Mouse (Mus musculus) forebrain, postnatal 0 days (tissue): ENCODE measurements at regions not wholly inside any gene's neighbourhood (a gene's known extent, or its start where the extent isn't known, plus 50 kb on each side); places are given as distances from the start of the nearest gene placed in this dataset.

ENCODE experiments used
- ATAC-seq: fragments of 200-750 bp; cut with Nextera tagmentation; 2 replicates; pipeline ENCODE4 v1.8.0; 2017; ENCODE audit warnings: mild to moderate bottlenecking, moderate library complexity
- DNase-seq: peaks from one replicate; pipeline ENCODE4 v3.0.0-alpha.2; 2015
- H3K27ac ChIP-seq: fragments of 300-500 bp; sonication (generic); 2 replicates; pipeline ENCODE4 v1.5.1; 2014; ENCODE audit warnings: low read depth, mild to moderate bottlenecking, antibody characterized with exemption, low read length, moderate library complexity, mixed read lengths
- H3K27me3 ChIP-seq: fragments of 300-500 bp; sonication (generic); 2 replicates; pipeline ENCODE4 v1.6.1; 2014; ENCODE audit warnings: mild to moderate bottlenecking, low read length, mixed read lengths; ENCODE audit not compliant: insufficient read depth
- H3K36me3 ChIP-seq: fragments of 300-500 bp; sonication (generic); 2 replicates; pipeline ENCODE4 v1.6.1; 2014; ENCODE audit warnings: mild to moderate bottlenecking, moderate library complexity; ENCODE audit not compliant: insufficient read depth
- H3K4me1 ChIP-seq: fragments of 300-500 bp; sonication (generic); 2 replicates; pipeline ENCODE4 v1.6.1; 2014; ENCODE audit warnings: antibody characterized with exemption; ENCODE audit not compliant: insufficient read depth
- H3K4me2 ChIP-seq: fragments of 300-500 bp; sonication (generic); 2 replicates; pipeline ENCODE4 v1.6.1; 2014; ENCODE audit warnings: low read depth, mild to moderate bottlenecking, moderate library complexity
- H3K4me3 ChIP-seq: fragments of 300-500 bp; sonication (generic); 2 replicates; pipeline ENCODE4 v1.5.1; 2014; ENCODE audit warnings: low read depth, low read length, mixed read lengths
- H3K9ac ChIP-seq: fragments of 300-500 bp; sonication (generic); 2 replicates; pipeline ENCODE4 v1.6.1; 2014; ENCODE audit warnings: mild to moderate bottlenecking
- H3K9me3 ChIP-seq: fragments of 300-500 bp; sonication (generic); 2 replicates; pipeline ENCODE4 v1.6.1; 2016; ENCODE audit warnings: low read length
- CTCF ChIP-seq: sonication (generic); IDR thresholded peaks from 2 replicates; pipeline ENCODE4 v1.5.1; 2016; ENCODE audit warnings: antibody characterized with exemption, control low read depth, low read depth
- WGBS: fragments of 180-500 bp; shearing (Covaris S2); extraction: QIAGEN DNeasy Blood & Tissue Kit; methylation state at CpG from one replicate; pipeline ENCODE4 v1.1.7; 2014; 5-methylcytosine and 5-hydroxymethylcytosine counted together

DNA sequence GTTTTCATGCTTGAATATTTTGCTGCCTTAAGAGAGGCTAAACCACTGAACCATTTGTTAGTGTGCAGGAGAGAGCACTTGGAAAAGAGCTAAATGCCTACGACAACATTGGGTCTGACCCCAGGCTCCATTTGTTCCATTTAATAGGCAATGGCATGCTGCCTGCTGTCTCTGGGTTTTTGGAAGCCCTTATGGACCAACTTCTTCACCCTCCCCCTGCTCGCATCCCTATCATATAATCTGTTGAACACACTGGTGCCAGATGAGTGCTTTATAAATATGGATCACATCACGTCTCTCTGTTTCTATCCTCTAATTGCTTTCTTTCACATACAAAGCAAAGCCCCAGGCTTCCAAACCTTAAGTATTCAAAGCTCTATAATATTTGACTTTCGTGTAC lies 179.1 kb upstream of the Lrrn1 start:
- Histone ChIP-seq H3K27ac (no peak overlapping the region), H3K9me3 (no peaks in the 10 kb centered on the region), H3K4me2 (no peak overlapping the region), H3K4me3 (no peak overlapping the region), H3K9ac (no peak overlapping the region), H3K4me1 (no peaks in the 10 kb centered on the region), H3K36me3 (no peaks in the 10 kb centered on the region), H3K27me3 (no peaks in the 10 kb centered on the region)
- WGBS, result 42% methylated on average over 4 of the region's 4 CpGs
- peak; percentile 55 for DNase-seq
- ATAC-seq, result peak; percentile 87
- no peak for TF ChIP-seq CTCF

DNA sequence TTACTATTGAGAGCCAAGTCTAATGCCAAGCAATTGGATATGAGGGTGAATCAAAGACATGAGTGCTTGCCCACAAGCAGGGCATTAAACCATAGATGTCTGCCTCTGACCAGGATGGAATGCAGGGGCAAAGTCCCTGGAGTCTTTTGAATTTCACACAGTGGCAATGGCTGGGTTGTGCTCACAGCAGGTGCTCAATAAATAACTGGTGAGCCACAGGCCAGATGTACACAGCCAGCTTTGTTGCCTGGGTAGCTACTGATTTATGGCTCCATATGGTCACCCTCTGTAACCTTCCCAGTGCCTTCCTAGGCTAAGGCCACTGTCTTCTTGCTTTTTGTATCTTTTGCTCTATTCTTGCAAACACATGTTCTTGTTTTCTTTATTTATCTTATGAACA lies 154.3 kb upstream of the Lrrn1 start:
- no peak for DNase-seq
- Histone ChIP-seq H3K9ac (no peak overlapping the region), H3K27me3 (no peaks in the 10 kb centered on the region), H3K4me1 (no peaks in the 10 kb centered on the region), H3K4me3 (no peak overlapping the region), H3K4me2 (no peak overlapping the region), H3K27ac (no peak overlapping the region), H3K36me3 (no peaks in the 10 kb centered on the region), H3K9me3 (no peaks in the 10 kb centered on the region)
- no peak for TF ChIP-seq CTCF
- ATAC-seq, result no peak

DNA sequence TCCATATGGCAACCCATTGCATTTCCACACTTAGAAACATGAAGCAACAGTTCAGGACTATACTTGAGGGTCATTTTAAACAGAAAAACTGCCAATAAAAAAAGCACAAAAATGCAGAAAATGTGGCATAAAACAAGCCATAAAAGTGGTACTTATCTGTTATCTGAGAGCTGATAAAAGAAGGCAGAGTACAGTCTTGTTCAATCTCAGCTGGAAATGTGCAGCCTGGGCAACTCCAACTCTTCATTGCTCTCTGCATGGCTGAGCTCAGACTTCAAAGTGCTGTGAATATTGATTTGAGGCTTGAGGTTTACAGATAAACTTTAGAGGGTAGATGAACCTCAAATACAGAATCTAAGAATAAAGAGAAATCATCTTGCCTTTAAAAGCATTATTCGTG lies 151.1 kb upstream of the Lrrn1 start:
- no peak for TF ChIP-seq CTCF
- 96% methylated on average over 1 of the region's 1 CpGs for WGBS
- H3K4me1 ChIP-seq, result no peaks in the 10 kb centered on the region

DNA sequence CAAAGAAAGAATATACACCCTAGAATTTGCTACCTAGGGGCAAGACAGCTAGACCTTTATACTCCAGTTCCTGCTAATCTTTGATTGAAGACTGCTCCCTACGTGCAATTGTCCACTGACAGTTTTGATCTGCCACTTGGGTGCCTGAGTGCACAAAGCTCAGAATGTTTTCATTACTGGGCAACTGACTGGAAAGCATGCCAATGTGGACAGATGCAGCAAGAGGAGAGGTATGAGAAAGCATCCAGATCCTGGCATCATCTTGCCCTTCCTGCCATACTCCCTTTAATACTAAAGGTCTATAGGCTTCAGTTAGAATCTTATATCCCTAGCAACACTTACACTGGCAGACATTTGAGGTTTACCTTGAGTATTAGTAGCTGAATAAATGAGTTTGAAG lies 148.9 kb upstream of the Lrrn1 start:
- no peak overlapping the region for H3K4me2 ChIP-seq
- H3K4me1 ChIP-seq, result no peaks in the 10 kb centered on the region
- H3K27me3 ChIP-seq, result no peaks in the 10 kb centered on the region
- no peak overlapping the region for H3K4me3 ChIP-seq
- no peaks in the 10 kb centered on the region for H3K36me3 ChIP-seq
- H3K9ac ChIP-seq, result no peak overlapping the region
- no peak overlapping the region for H3K27ac ChIP-seq
- DNase-seq (no peak), ATAC-seq (no peak)
- TF ChIP-seq CTCF, result no peak
- WGBS, result 42% methylated on average over 1 of the region's 1 CpGs
- H3K9me3 ChIP-seq, result no peaks in the 10 kb centered on the region

More for the DNA sequence above, 151.1 kb upstream of the Lrrn1 start:
- Histone ChIP-seq H3K4me2 (no peak overlapping the region), H3K9me3 (no peaks in the 10 kb centered on the region), H3K27me3 (no peaks in the 10 kb centered on the region), H3K36me3 (no peaks in the 10 kb centered on the region), H3K4me3 (no peak overlapping the region), H3K9ac (no peak overlapping the region), H3K27ac (no peak overlapping the region)
- ATAC-seq, result no peak
- DNase-seq, result no peak

DNA sequence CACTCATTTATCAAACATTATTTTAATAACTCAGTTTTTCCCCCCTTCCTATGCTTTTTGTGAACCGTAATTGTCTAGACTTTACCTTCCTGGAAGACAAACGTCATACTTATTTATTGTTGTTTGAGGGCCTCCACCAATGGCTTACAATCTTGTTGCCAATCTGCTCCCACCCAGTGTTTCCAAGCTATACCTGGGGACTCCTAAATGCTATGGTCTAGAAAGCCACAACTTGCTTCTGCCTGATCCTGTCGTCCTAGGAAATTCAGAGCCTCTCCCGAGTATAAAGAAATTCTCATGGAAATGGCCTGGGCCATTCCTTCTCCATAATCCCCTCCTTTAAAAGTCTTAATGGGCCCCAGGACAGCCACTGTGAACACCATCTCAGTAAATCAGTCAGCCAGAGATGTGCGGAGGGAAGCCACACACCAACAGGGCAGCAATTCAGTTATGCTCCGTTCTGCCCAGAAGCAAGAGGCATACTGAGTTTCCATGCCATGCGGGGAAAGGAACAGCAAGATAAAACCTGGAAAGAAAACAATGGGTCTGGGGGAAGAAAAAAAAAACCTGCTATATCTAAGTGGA lies 143.4 kb upstream of the Lrrn1 start:
- no peaks in the 10 kb centered on the region for H3K36me3 ChIP-seq
- no peak for DNase-seq
- H3K4me3 ChIP-seq, result no peak overlapping the region
- no peaks in the 10 kb centered on the region for H3K27me3 ChIP-seq
- no peak for ATAC-seq
- H3K9me3 ChIP-seq, result no peaks in the 10 kb centered on the region
- 52% methylated on average over 7 of the region's 7 CpGs for WGBS
- H3K27ac ChIP-seq, result no peak overlapping the region
- H3K4me1 ChIP-seq, result 0 out of 2 replicates have a peak, but pooled peaks cover 3% of the 10 kb centered on the region
- H3K4me2 ChIP-seq, result no peak overlapping the region
- no peak overlapping the region for H3K9ac ChIP-seq
- no peak for TF ChIP-seq CTCF

DNA sequence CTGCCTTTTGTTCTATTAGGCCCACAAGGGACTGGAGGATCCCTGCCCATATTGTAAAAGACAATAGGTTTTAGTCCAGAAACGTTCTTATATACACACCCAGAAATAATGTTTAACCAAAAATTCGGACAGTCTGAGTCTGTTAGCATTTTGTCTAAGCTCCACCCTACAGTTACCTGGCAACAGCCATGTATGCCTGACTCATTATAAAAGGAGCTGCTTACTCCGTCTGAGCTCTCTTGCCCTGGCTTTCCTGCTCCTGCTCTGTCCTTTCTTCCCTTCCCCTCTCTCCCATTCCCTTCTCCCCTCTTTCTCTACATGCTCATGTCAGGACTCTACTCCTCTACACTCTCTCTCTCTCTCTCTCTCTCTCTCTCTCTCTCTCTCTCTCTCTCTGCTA lies 139.7 kb upstream of the Lrrn1 start:
- 0 out of 2 replicates have a peak, but pooled peaks cover 3% of the 10 kb centered on the region for H3K4me1 ChIP-seq
- H3K27me3 ChIP-seq, result no peaks in the 10 kb centered on the region
- H3K9ac ChIP-seq, result no peak overlapping the region
- 26% methylated on average over 3 of the region's 3 CpGs for WGBS
- H3K27ac ChIP-seq, result no peak overlapping the region
- DNase-seq (peak; percentile 4), ATAC-seq (peak; percentile 54; the same call in 1 of the 2 replicates)
- no peaks in the 10 kb centered on the region for H3K36me3 ChIP-seq
- H3K4me3 ChIP-seq, result no peak overlapping the region
- TF ChIP-seq CTCF, result no peak
- no peaks in the 10 kb centered on the region for H3K9me3 ChIP-seq
- H3K4me2 ChIP-seq, result no peak overlapping the region

DNA sequence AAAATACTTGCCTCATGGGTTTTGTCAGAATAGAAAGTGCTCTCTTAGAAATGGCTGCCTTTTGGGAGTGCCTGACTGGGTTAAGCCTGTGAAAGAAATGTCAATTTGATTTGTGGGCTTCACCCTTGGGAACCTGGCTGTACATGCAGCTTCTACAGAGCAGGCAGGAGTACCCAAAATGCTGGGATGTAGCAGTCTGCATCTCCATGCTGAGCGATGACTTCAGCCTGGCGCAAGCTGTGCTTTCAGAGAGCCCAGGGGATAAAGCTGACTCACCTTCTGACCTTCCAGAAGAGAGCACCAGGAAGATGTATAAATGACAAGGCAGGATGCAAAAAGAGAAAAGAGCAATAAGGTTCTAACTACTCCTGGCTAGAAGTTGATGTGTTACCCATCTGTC lies 135.0 kb upstream of the Lrrn1 start:
- no peak overlapping the region for H3K4me2 ChIP-seq
- no peak for ATAC-seq
- H3K4me1 ChIP-seq, result 0 out of 2 replicates have a peak, but pooled peaks cover 3% of the 10 kb centered on the region
- H3K4me3 ChIP-seq, result no peak overlapping the region
- TF ChIP-seq CTCF, result no peak
- 96% methylated on average over 2 of the region's 2 CpGs for WGBS
- no peaks in the 10 kb centered on the region for H3K27me3 ChIP-seq
- H3K9me3 ChIP-seq, result no peaks in the 10 kb centered on the region
- H3K9ac ChIP-seq, result no peak overlapping the region
- H3K27ac ChIP-seq, result no peak overlapping the region
- no peaks in the 10 kb centered on the region for H3K36me3 ChIP-seq
- DNase-seq, result no peak
